Mouse (Mus musculus): Measurements from ENCODE around the gene Fam173a. TPM values are rescaled to one million over a fixed set of nuclear protein-coding genes. Genes with fewer than 3 reads are reported as not detected.

Fam173a gene
- 114 and 128 TPM in 2 replicates for polyA plus RNA-seq (2012; rRNA removed)

- peak; percentile 60 for DNase-seq
- Histone ChIP-seq H3K4me1 (ENCODE audit: control insufficient read depth, insufficient read depth, low read length) (peaks cover 14% of the 10 kb centered on the region), H3K4me3 (replicated peaks; ENCODE audit: extremely low read depth, low read depth, low read length) (peak within 1 kb of the TSS; percentile 62)
- WGBS: 1% methylated on average over 14 of the region's 14 CpGs
- TF ChIP-seq POLR2A (IDR thresholded peaks at IDR 0.05; ENCODE audit: borderline replicate concordance, extremely low read depth, low read depth, low read length) (0 out of 2 replicates have a peak, but pooled peaks have one; percentile 22), CTCF (IDR thresholded peaks at IDR 0.05; ENCODE audit: insufficient read depth, low read length) (no peak)
Measured at GRCm38 (mm10) chr17:25792615-25793014, at the start of gene Fam173a. Gene Fam173a (minus strand): TSS chr17:25792901.

DNA sequence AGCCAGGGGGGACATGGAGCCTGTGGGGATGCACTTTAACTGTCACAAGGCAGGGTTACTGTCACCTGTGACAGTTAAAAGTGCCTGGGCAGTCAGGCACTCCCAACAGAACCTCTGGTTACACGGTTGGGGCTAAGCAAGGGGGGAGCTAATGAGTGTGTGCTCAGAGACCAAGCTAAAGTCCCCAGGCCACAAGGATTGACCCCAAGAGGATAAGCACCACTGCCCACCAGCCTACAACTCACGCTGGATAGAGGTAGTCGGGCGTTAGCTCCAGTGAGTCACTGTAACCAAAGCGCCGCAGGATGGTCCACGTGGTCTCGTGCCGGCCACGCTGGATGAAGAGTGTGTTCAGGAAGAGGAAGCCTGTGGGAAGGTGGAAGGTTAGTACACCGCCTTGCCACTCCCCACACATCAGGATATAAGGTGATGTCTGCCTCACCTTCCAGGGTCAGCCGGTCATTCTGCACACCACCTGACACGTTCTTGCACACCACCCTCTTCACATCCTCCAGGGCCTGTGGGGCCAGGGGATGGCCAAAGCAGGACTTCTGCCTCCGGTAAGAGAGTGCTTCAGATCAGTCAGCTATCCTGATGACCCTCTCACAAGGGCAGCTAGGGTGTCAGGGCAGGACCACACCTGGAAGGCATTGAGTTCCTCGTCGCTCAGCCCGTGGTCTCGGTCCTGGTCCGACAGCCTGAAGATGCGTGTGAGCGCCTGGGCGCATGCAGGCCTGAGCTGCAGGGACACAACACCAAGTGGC lies 48.6 kb upstream of the Fam173a start, which contains the start of gene Gm20683:
TSS of gene Gm20683 (minus strand) at position 647 of the 764 bp plus-strand sequence.
- no peak within 1 kb of the TSS for H3K4me3 ChIP-seq (replicated peaks; ENCODE audit: extremely low read depth, low read depth, low read length)
- TF ChIP-seq CTCF (IDR thresholded peaks at IDR 0.05; ENCODE audit: insufficient read depth, low read length): no peak
- TF ChIP-seq POLR2A (IDR thresholded peaks at IDR 0.05; ENCODE audit: borderline replicate concordance, extremely low read depth, low read depth, low read length): no peak
- no peak for DNase-seq
- 93% methylated on average over 22 of the region's 22 CpGs for WGBS
- H3K4me1 ChIP-seq (ENCODE audit: control insufficient read depth, insufficient read depth, low read length): peaks cover 18% of the 10 kb centered on the region

DNA sequence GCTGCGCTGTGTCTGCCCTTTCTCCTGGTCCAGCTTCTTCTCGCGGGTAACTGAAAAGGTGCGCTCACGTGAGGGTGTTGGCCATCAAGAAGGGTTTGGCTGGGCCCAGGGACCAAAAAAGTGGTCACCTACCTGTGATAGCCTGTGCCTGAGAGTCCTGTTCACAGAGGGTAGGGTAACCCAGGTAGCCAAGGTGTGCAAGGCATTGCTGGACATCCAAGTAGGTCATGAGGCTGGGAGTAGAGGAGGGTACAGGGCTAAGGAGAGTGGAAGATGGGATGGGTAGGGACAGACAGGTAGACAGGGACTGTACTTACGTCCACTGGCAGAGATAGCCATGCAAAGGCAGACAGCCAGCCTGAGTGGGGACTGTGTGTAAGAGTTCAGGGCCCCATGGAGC lies 47.8 kb upstream of the Fam173a start:
- 95% methylated on average over 6 of the region's 6 CpGs for WGBS
- no peak for DNase-seq
- TF ChIP-seq POLR2A (IDR thresholded peaks at IDR 0.05; ENCODE audit: borderline replicate concordance, extremely low read depth, low read depth, low read length) (no peak), CTCF (IDR thresholded peaks at IDR 0.05; ENCODE audit: insufficient read depth, low read length) (no peak)
- Histone ChIP-seq H3K4me1 (ENCODE audit: control insufficient read depth, insufficient read depth, low read length) (peaks cover 18% of the 10 kb centered on the region), H3K4me3 (replicated peaks; ENCODE audit: extremely low read depth, low read depth, low read length) (no peak overlapping the region)

- no peak overlapping the region for H3K4me3 ChIP-seq (replicated peaks; ENCODE audit: extremely low read depth, low read depth, low read length)
- H3K4me1 ChIP-seq (ENCODE audit: control insufficient read depth, insufficient read depth, low read length): peaks cover 17% of the 10 kb centered on the region
- WGBS: 80% methylated on average over 14 of the region's 14 CpGs
- TF ChIP-seq CTCF (IDR thresholded peaks at IDR 0.05; ENCODE audit: insufficient read depth, low read length) (no peak), POLR2A (IDR thresholded peaks at IDR 0.05; ENCODE audit: borderline replicate concordance, extremely low read depth, low read depth, low read length) (no peak)
- DNase-seq: no peak
Measured at GRCm38 (mm10) chr17:25839455-25840235, 46.9 kb upstream of the Fam173a start.

DNA sequence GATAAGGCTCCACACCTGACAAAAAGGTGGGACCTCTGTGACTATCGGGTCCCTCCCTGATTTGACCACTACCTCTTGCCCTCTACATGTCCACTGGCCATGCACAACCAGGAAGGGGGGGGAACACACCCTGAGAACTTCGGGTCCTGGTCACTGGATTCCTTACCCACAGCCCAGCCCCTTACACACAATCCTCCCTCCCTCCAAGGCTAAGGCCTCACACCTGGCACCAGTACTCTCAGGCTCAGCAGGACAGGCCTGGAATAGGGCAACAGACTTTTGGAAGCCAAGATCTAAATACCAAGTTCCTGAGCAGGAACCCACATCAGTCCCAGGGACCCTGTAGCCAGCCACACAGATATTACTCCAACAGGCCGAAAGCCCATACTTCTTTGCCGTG lies 46.2 kb upstream of the Fam173a start:
- TF ChIP-seq POLR2A (IDR thresholded peaks at IDR 0.05; ENCODE audit: borderline replicate concordance, extremely low read depth, low read depth, low read length) (no peak), CTCF (IDR thresholded peaks at IDR 0.05; ENCODE audit: insufficient read depth, low read length) (no peak)
- 84% methylated on average over 4 of the region's 4 CpGs for WGBS
- no peak for DNase-seq
- Histone ChIP-seq H3K4me1 (ENCODE audit: control insufficient read depth, insufficient read depth, low read length) (peaks cover 22% of the 10 kb centered on the region), H3K4me3 (replicated peaks; ENCODE audit: extremely low read depth, low read depth, low read length) (no peak overlapping the region)

GRCm38 (mm10) chr17:25837533-25837932 lies 44.8 kb upstream of the Fam173a start:
- peaks cover 14% of the 10 kb centered on the region for H3K4me1 ChIP-seq (ENCODE audit: control insufficient read depth, insufficient read depth, low read length)
- DNase-seq: no peak
- no peak overlapping the region for H3K4me3 ChIP-seq (replicated peaks; ENCODE audit: extremely low read depth, low read depth, low read length)
- no peak for TF ChIP-seq CTCF (IDR thresholded peaks at IDR 0.05; ENCODE audit: insufficient read depth, low read length)
- WGBS: 49% methylated on average over 3 of the region's 3 CpGs

DNA sequence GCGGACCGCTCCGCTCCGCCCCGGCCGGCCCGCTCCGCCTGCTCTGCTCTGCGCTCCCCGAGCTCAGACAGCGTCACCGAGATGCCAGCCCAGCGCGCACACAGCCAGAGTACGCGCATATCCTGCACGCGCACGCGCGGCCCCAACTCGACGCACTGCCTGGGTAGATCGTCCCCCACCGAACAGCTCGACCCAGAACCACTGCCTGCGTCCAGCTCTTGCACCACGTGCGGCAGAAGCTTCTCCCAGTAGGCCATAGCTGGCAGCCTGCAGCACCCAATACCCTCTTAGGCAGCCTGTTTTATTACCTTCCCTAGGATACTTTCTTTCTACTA lies 44.3 kb upstream of the Fam173a start, which contains the start of gene Rhbdl1:
TSS of gene Rhbdl1 (minus strand) at position 220 of the 335 bp plus-strand sequence.
- DNase-seq: peak; percentile 37
- Histone ChIP-seq H3K4me1 (ENCODE audit: control insufficient read depth, insufficient read depth, low read length) (peaks cover 15% of the 10 kb centered on the region), H3K4me3 (replicated peaks; ENCODE audit: extremely low read depth, low read depth, low read length) (peak within 1 kb of the TSS; percentile 35)
- TF ChIP-seq POLR2A (IDR thresholded peaks at IDR 0.05; ENCODE audit: borderline replicate concordance, extremely low read depth, low read depth, low read length) (peak; percentile 47; the same call in 1 of the 2 replicates), CTCF (IDR thresholded peaks at IDR 0.05; ENCODE audit: insufficient read depth, low read length) (no peak)
- WGBS: 3% methylated on average over 29 of the region's 29 CpGs

DNA sequence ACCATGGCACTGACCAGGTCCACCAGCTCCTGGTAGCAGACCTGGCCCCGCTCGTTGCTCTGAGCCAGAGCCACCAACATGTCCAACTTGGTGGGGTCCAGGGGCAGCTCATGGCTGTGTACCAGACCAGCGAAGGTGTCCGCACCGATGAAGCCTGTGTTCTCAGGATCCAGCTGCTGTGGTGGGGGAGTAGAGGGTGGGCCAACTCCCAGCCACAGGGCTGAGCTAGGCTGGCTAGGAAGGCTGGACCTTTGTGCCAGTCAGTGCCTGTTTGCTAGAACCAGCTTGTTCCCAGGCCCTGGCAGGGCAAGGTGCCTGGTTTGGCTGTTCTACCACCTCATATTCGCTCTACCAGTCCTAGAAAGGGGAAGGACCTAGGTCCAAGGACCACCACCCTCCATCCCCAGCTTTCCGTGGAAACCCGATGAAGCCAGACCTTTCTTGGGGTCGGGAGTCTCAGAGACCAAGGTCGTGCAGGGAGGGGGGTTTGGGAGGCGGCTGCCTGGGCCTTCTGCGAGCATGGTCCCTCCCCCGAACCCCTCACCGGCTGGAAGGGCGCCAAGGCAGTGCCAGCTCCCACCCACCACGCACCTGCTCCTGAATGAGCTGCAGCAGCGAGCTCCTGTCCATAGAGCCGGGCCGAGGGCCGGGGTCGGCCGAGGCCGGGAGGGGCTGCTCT lies 43.8 kb upstream of the Fam173a start:
- Histone ChIP-seq H3K4me1 (ENCODE audit: control insufficient read depth, insufficient read depth, low read length) (peaks cover 20% of the 10 kb centered on the region), H3K4me3 (replicated peaks; ENCODE audit: extremely low read depth, low read depth, low read length) (peak overlapping the region; percentile 35)
- DNase-seq: no peak
- 26% methylated on average over 23 of the region's 23 CpGs for WGBS
- no peak for TF ChIP-seq CTCF (IDR thresholded peaks at IDR 0.05; ENCODE audit: insufficient read depth, low read length)
- no peak for TF ChIP-seq POLR2A (IDR thresholded peaks at IDR 0.05; ENCODE audit: borderline replicate concordance, extremely low read depth, low read depth, low read length)

- Histone ChIP-seq H3K4me1 (ENCODE audit: control insufficient read depth, insufficient read depth, low read length) (peaks cover 23% of the 10 kb centered on the region), H3K4me3 (replicated peaks; ENCODE audit: extremely low read depth, low read depth, low read length) (no peak overlapping the region)
- DNase-seq: no peak
- WGBS: 87% methylated on average over 16 of the region's 16 CpGs
- TF ChIP-seq POLR2A (IDR thresholded peaks at IDR 0.05; ENCODE audit: borderline replicate concordance, extremely low read depth, low read depth, low read length) (no peak), CTCF (IDR thresholded peaks at IDR 0.05; ENCODE audit: insufficient read depth, low read length) (no peak)
Measured at GRCm38 (mm10) chr17:25835816-25836215, 43.1 kb upstream of the Fam173a start.
